Mouse (Mus musculus): Measurements from ENCODE around the gene Ppp1r2.

The Ppp1r2 gene

GRCm38 (mm10) chr16:31233541-31234339 is 41.3 kb downstream of the Ppp1r2 start:
- peak; percentile 83 for DNase-seq (ENCODE audit: low read depth, low spot score)

GRCm38 (mm10) chr16:31233167-31233498 is 41.9 kb downstream of the Ppp1r2 start:
- no peak for DNase-seq (ENCODE audit: low read depth, low spot score)

GRCm38 (mm10) chr16:31232491-31233166 is 42.4 kb downstream of the Ppp1r2 start:
- DNase-seq (ENCODE audit: low read depth, low spot score): no peak

- DNase-seq (ENCODE audit: low read depth, low spot score): no peak
Measured at GRCm38 (mm10) chr16:31231591-31231990, 43.5 kb downstream of the Ppp1r2 start.

GRCm38 (mm10) chr16:31227746-31228145 is 47.3 kb downstream of the Ppp1r2 start:
- DNase-seq (ENCODE audit: low read depth, low spot score): no peak

GRCm38 (mm10) chr16:31215271-31215670 is 59.8 kb downstream of the Ppp1r2 start:
- DNase-seq (ENCODE audit: low read depth, low spot score): no peak

- DNase-seq (ENCODE audit: low read depth, low spot score): no peak
Measured at GRCm38 (mm10) chr16:31213463-31213862, 61.6 kb downstream of the Ppp1r2 start.

- peak; percentile 74 for DNase-seq (ENCODE audit: low read depth, low spot score)
Measured at GRCm38 (mm10) chr16:31211503-31211902, 63.6 kb downstream of the Ppp1r2 start.

- DNase-seq (ENCODE audit: low read depth, low spot score): no peak
Measured at GRCm38 (mm10) chr16:31210453-31210852, 64.6 kb downstream of the Ppp1r2 start.

GRCm38 (mm10) chr16:31209911-31210310 is 65.2 kb downstream of the Ppp1r2 start:
- no peak for DNase-seq (ENCODE audit: low read depth, low spot score)

- no peak for DNase-seq (ENCODE audit: low read depth, low spot score)
Measured at GRCm38 (mm10) chr16:31205726-31206125, 69.4 kb downstream of the Ppp1r2 start.

- DNase-seq (ENCODE audit: low read depth, low spot score): no peak
Measured at GRCm38 (mm10) chr16:31205187-31205586, 69.9 kb downstream of the Ppp1r2 start.

- DNase-seq (ENCODE audit: low read depth, low spot score): no peak
Measured at GRCm38 (mm10) chr16:31204216-31204615, 70.9 kb downstream of the Ppp1r2 start.

- DNase-seq (ENCODE audit: low read depth, low spot score): no peak
Measured at GRCm38 (mm10) chr16:31201704-31202103, 73.4 kb downstream of the Ppp1r2 start.

All from A20 (cell line).